Mouse (Mus musculus) embryonic facial prominence, embryonic 10.5 days (tissue): ENCODE measurements at regions not wholly inside any gene's neighbourhood (a gene's known extent, or its start where the extent isn't known, plus 50 kb on each side); places are given as distances from the start of the nearest gene placed in this dataset.
A peak's percentile ranks its signal among the peaks of the same experiment; 100 is the strongest.
"Not testable (repeated sequence)": the region's sequence is repeated elsewhere in the genome, so short reads cannot be mapped to it uniquely, and the experiment has no call there.

Source experiments
- DNase-seq: peaks from one replicate; pipeline ENCODE4 v3.0.0-alpha.2; 2017; ENCODE audit warnings: low spot score
- H3K27ac ChIP-seq: fragments of 300-500 bp; sonication (generic); replicated peaks from 2 replicates; pipeline ENCODE4 v1.5.1; 2016; ENCODE audit warnings: mild to moderate bottlenecking
- H3K27me3 ChIP-seq: fragments of 300-500 bp; sonication (generic); replicated peaks from 2 replicates; pipeline ENCODE4 v1.6.1; 2016; ENCODE audit warnings: low read depth, mild to moderate bottlenecking; ENCODE audit not compliant: poor library complexity, severe bottlenecking
- H3K36me3 ChIP-seq: fragments of 300-500 bp; sonication (generic); replicated peaks from 2 replicates; pipeline ENCODE4 v1.6.1; 2016; ENCODE audit warnings: mild to moderate bottlenecking, moderate library complexity
- H3K4me1 ChIP-seq: fragments of 300-500 bp; sonication (generic); 2 replicates; pipeline ENCODE4 v1.6.1; 2016
- H3K4me3 ChIP-seq: fragments of 300-500 bp; sonication (generic); 2 replicates; pipeline ENCODE4 v1.5.1; 2016; ENCODE audit warnings: mild to moderate bottlenecking, moderate library complexity
- H3K9me3 ChIP-seq: fragments of 300-500 bp; sonication (generic); 2 replicates; pipeline ENCODE4 v1.6.1; 2016; ENCODE audit warnings: mild to moderate bottlenecking
- WGBS: fragments of 180-500 bp; shearing (Covaris S2); methylation state at CpG from one replicate; pipeline ENCODE4 v1.1.7; 2016; 5-methylcytosine and 5-hydroxymethylcytosine counted together

DNA sequence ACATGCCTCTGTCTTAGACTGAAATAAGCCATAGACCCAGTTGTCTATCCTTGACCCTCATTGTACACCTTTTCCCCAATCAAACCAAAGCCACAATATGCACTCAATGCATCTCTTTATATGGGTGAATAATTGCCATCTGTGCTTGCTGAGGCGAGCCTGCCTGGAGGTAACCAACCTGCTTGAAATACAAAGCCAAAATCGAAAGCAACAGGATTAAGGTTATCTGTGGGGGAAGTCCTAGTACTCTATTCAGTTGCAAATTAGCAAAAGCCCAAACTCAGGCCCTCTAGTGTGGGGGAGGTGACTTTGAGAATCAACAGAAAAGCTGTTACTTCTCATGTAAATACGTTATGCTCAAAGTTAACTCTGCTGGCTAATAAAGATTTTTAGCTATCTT, 246.2 kb upstream of the Fundc1 start:
- H3K36me3 ChIP-seq = no peaks in the 10 kb centered on the region
- H3K27me3 ChIP-seq = no peaks in the 10 kb centered on the region
- H3K4me1 ChIP-seq = no peaks in the 10 kb centered on the region
- H3K4me3 ChIP-seq = no peak overlapping the region
- no peaks in the 10 kb centered on the region for H3K9me3 ChIP-seq
- no peak overlapping the region for H3K27ac ChIP-seq
- 45% methylated on average over 3 of the region's 3 CpGs for WGBS
- no peak for DNase-seq

DNA sequence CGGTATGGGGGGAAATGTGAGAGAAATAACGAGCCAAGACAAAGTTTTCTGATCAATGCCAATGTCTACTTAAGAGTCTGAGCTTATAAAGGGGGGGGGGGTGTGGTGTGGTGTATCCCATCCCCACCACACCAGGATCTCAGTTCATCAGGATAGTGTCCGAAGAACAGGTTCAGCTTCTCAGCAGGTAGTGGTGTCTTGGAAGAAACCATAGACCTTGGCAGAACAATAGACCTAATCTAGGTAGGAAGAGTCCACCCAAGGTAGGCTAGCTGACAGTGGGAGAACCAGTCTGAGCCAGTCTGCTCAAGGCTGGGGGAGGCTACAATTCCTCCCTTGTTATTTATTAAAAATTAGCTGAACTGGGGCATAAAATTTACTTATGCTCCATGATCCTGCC, 245.5 kb upstream of the Fundc1 start:
- WGBS = 73% methylated on average over 3 of the region's 3 CpGs
- H3K36me3 ChIP-seq = no peaks in the 10 kb centered on the region
- H3K27me3 ChIP-seq = no peaks in the 10 kb centered on the region
- H3K4me3 ChIP-seq = no peak overlapping the region
- H3K27ac ChIP-seq = no peak overlapping the region
- H3K9me3 ChIP-seq = no peaks in the 10 kb centered on the region
- H3K4me1 ChIP-seq = no peaks in the 10 kb centered on the region
- DNase-seq = no peak

DNA sequence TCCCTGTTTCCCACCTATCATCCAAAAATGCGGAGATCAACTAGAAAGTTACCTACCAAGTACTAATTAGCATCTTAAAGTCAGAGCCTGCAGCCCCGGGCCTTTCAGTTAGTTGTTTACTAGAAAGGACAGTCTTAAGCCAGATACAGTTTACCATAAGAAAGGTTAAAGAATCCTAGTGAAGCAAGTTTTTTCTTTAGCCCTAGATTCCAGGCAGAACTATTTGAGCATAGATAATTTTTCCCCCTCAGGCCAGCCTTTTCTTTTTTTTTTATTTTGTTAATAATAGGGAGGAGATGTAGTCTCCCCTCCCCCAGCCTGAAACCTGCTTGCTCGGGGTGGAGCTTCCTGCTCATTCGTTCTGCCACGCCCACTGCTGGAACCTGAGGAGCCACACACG, 215.9 kb upstream of the Fundc1 start:
- H3K9me3 ChIP-seq, H3K36me3 ChIP-seq, H3K4me3 ChIP-seq, H3K27me3 ChIP-seq, H3K4me1 ChIP-seq, DNase-seq, H3K27ac ChIP-seq: not testable (repeated sequence)
- 93% methylated on average over 2 of the region's 6 CpGs for WGBS

DNA sequence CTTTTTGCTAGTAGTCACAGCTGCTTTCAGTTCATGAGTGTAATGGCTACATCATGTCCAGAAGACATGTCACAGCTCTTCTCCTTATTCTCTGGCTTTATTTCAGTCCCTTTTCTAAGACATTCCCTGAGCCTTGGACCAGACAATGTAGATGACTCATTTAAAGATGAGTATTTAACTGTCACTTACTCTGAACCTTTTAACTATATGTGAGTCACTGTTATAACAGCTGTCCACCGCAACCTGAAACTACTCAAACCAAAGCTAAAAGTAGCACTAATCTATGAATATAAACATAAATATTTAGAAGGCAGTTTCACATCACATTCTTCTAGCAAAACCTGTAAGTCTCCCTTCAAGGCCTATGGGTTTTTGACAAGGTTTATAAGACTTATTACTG, 203.8 kb upstream of the Fundc1 start:
- no peaks in the 10 kb centered on the region for H3K27me3 ChIP-seq
- DNase-seq = no peak
- H3K27ac ChIP-seq = no peak overlapping the region
- H3K4me3 ChIP-seq = no peak overlapping the region
- no peaks in the 10 kb centered on the region for H3K36me3 ChIP-seq
- H3K4me1 ChIP-seq = no peaks in the 10 kb centered on the region
- 98% methylated on average over 1 of the region's 1 CpGs for WGBS
- 0 out of 2 replicates have a peak, but pooled peaks cover 2% of the 10 kb centered on the region for H3K9me3 ChIP-seq

DNA sequence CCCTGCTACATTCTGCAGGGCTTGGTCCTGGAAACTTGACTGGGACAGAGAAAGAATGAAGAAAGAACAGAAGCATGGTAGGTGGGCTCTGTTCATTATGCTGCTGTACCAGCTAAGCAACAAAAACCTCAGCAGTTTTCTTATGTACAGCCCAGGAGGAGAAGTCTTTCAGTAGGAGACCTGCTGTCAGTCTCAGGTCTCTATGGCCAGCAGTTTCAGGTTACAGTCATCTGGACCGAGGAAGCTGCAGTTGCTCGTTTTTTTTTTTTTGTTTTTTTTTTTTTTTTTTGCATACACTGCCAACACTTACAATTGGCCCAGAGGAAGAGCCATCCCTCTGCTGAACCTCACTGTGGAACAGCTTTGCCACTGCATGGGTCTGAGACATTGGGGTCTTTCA, 180.7 kb upstream of the Fundc1 start:
- Histone ChIP-seq H3K4me3 (no peak overlapping the region), H3K27me3 (no peaks in the 10 kb centered on the region), H3K36me3 (no peaks in the 10 kb centered on the region), H3K9me3 (no peaks in the 10 kb centered on the region), H3K27ac (no peak overlapping the region), H3K4me1 (no peaks in the 10 kb centered on the region)
- 17% methylated on average over 2 of the region's 2 CpGs for WGBS
- DNase-seq = no peak

DNA sequence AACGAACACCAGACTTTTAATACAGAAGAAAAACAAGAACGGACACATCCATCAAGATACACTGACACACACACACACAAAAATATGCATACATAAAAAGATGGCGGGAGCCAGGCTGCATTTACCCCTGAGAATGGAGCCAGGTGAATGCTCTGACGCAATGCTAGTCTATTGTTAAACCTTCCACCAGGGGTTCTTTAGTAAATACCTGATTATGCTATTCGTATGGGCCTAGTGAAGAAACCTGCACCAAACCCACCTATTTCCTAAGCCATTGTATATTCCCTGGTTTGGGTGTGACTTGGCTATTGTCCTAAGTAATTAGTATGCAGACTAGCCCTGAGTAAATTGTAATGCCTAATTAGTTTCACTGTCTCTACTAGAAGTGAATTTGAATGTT, 179.3 kb upstream of the Fundc1 start:
- 73% methylated on average over 5 of the region's 5 CpGs for WGBS
- Histone ChIP-seq H3K9me3 (no peaks in the 10 kb centered on the region), H3K4me1 (no peaks in the 10 kb centered on the region), H3K27me3 (no peaks in the 10 kb centered on the region), H3K27ac (no peak overlapping the region), H3K4me3 (no peak overlapping the region), H3K36me3 (no peaks in the 10 kb centered on the region)
- no peak for DNase-seq

DNA sequence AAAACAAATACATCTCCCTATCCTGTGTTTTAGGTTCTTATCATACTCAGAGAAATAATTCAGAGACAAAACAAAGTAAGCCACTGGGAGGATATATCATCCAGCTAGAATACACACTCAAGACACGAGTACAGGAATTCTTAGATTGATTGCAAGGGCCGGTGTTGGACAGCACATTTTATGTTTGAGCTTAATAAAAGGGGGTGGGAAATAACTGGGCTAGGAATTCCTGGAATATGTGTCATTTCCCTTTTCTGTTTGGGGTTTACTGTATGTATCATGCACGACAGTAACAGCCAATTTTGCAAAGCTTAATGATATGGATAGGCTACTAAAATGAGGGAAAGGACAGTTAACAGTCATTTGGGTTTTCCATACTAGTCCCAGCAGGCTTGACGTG, 158.1 kb upstream of the Fundc1 start:
- 84% methylated on average over 4 of the region's 4 CpGs for WGBS
- Histone ChIP-seq H3K27ac (no peak overlapping the region), H3K36me3 (no peaks in the 10 kb centered on the region), H3K27me3 (no peaks in the 10 kb centered on the region), H3K4me1 (no peaks in the 10 kb centered on the region), H3K9me3 (no peaks in the 10 kb centered on the region), H3K4me3 (no peak overlapping the region)
- no peak for DNase-seq

DNA sequence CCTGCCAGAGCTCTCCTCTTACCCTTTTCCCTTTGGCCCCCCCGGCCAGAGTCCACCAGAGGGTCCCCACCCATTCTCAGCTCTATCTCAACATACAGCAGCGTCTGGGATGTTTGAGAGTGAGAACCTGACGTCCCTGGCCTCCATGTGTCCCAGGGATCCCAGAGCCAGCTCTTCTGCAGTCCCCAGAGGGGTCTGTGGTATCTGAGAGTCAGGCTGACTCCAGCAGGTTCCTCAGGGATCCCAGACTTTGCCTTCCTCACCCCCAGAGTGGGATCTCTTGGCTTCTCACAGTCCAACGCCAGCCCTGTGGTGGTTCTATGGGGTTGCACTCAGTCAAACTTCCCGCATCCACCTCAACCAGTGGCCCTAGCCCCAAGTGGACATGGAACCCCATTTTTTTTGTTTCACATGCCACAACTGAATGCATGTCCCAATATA, 153.7 kb upstream of the Fundc1 start:
- Histone ChIP-seq H3K4me1 (no peaks in the 10 kb centered on the region), H3K27ac (0 out of 2 replicates have a peak overlapping the region, but pooled peaks have one; percentile 35), H3K4me3 (no peak overlapping the region), H3K36me3 (no peaks in the 10 kb centered on the region), H3K27me3 (no peaks in the 10 kb centered on the region), H3K9me3 (no peaks in the 10 kb centered on the region)
- WGBS = 68% methylated on average over 5 of the region's 5 CpGs
- no peak for DNase-seq

DNA sequence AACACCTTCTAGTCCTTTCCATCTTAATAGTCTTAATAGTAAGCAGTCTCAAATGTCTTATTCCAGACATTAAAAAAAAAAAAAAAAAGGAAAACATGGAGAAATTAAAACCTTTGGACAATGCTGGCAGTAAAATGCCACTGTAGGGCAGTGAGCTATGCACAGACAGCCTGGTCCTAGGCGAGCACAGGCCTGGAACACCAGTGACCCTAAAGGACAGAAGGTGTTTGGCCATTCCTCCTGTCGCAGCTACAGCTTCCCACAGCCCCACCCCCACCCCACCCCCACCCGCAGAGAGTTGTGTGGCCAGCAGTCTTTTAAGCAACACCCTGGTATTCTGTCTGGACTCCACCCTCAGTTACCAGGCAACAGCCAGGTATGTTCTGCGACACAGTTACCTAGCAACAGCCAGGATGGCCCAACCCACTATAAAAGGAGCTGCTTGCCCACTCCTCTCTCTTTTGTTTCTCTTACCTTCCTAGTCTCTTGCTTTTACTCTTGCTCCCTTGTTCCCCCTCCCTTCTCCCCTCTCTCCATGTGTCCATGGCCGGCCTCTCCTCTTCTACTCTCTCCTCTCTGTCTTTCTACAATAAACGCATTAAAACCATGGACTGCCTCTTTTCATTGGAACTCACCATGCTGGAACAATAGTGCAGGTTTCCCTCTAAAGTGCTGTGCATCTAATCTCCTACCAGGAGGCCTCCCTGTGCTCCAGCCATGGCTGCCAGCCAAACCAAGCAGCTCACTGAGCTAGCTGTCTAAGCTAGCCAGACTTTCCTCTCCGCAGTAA, 153.1 kb upstream of the Fundc1 start:
- Histone ChIP-seq H3K27ac (0 out of 2 replicates have a peak overlapping the region, but pooled peaks have one; percentile 35), H3K4me3 (no peak overlapping the region), H3K27me3 (no peaks in the 10 kb centered on the region), H3K36me3 (no peaks in the 10 kb centered on the region), H3K9me3 (no peaks in the 10 kb centered on the region), H3K4me1 (no peaks in the 10 kb centered on the region)
- WGBS = 38% methylated on average over 7 of the region's 7 CpGs
- DNase-seq = peak; percentile 7

DNA sequence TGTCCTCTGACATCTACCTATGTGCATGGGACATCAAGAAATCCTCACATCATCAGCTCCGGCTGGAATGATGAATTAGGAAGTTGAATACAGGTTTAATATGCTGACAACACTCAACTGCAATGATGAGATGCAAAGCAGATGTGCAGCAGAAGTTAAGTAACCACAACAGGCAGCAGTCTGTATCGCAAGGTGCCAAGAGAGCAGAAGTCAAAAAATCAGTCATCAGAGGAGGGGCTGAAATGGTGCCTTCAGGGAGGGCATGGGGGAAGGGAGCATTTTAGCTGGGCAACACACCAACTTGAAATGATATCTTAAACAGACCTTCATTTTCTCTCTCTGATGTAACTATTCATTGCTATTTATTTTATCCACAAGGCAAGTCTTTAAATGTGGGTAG, 152.3 kb upstream of the Fundc1 start:
- Histone ChIP-seq H3K36me3 (no peaks in the 10 kb centered on the region), H3K4me1 (no peaks in the 10 kb centered on the region), H3K4me3 (no peak overlapping the region), H3K9me3 (no peaks in the 10 kb centered on the region), H3K27ac (no peak overlapping the region), H3K27me3 (no peaks in the 10 kb centered on the region)
- WGBS = 86% methylated on average over 2 of the region's 2 CpGs
- no peak for DNase-seq

DNA sequence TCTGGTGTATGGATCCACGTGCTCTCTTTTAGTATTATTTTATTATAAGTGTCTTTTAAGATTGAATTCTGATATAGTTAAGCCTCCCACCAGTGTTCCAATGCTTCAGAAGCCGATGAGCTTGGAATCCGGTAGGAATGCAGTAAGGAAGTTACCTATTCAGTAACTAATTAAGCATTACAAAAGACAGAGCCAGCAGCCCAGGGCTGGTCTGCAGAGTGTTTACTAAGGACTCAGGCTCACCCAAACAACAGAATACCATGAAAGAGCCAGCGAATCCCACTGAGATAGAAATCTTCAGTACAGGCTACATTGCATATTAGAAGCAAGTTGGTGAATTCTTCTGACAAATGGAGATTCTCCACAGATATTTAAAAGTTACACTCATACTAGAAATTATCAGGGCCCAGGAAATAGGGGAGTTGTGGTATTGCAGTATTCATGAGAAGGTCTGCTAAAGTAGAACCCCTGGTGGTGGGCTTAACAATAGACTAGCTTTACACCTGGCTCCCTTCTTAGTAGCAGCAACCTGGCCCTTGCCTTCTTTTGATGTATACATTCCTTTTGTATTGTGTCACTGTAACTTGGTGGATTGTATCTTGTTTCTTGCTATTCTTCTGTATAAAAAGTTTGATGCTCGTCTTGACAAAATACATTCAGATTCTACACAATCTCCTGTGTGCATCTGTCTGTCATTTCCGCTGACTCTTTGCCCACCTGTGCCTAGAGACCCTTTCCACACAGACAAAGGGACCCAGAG, 149.9 kb upstream of the Fundc1 start:
- H3K9me3 ChIP-seq, H3K4me1 ChIP-seq, H3K4me3 ChIP-seq, H3K27me3 ChIP-seq, H3K36me3 ChIP-seq, H3K27ac ChIP-seq, DNase-seq: not testable (repeated sequence)
- 79% methylated on average over 6 of the region's 6 CpGs for WGBS

DNA sequence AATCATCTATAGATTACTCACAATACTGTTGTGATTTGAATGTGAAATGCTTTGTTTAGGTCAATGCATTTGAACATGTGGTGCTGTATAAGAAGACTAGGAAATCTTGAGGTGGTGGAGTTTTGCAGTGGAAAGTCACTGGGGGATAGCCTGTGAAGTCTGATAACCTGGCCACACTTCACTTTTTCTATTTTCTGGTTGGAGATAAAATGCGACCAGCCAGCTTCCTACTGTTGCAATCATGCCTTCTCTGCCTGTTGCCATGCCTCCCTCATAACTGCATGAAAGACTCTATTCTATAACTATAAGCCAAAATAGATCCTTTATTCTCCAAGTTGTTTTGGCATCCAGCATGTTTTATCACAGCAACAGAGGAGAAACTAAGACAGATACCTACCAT, 142.4 kb upstream of the Fundc1 start:
- no peaks in the 10 kb centered on the region for H3K4me1 ChIP-seq
- DNase-seq = no peak
- H3K27ac ChIP-seq = no peak overlapping the region
- no peaks in the 10 kb centered on the region for H3K9me3 ChIP-seq
- 79% methylated on average over 1 of the region's 1 CpGs for WGBS
- no peaks in the 10 kb centered on the region for H3K27me3 ChIP-seq
- no peaks in the 10 kb centered on the region for H3K36me3 ChIP-seq
- H3K4me3 ChIP-seq = no peak overlapping the region

DNA sequence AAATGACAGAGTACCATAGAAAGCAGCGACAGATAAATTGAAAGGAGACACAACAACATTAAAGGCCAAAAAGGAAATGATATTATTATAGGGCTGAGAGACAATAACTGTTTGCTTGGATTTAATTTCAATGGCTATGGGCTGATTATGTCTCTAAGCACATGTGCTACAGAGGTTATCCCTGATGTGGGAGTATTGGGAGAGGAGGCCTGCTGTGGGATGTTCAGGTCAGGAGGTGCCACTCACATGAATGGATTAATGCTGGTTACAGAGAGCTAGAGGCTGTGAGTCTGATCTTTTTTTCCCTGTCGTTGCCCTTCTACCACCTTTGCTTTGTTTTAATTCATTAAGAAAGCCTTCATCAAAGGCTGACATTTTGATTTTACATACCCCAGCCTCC, 140.8 kb upstream of the Fundc1 start:
- 79% methylated on average over 2 of the region's 2 CpGs for WGBS
- H3K4me3 ChIP-seq = no peak overlapping the region
- no peak for DNase-seq
- H3K4me1 ChIP-seq = no peaks in the 10 kb centered on the region
- no peak overlapping the region for H3K27ac ChIP-seq
- no peaks in the 10 kb centered on the region for H3K36me3 ChIP-seq
- no peaks in the 10 kb centered on the region for H3K27me3 ChIP-seq
- no peaks in the 10 kb centered on the region for H3K9me3 ChIP-seq
